Mouse (Mus musculus) CD4-positive, CD25-positive, alpha-beta regulatory T cell, adult 4 months (primary cell): ENCODE measurements around the gene Uts2b. TPM values are rescaled to one million over a fixed set of nuclear protein-coding genes. Genes with fewer than 3 reads are reported as not detected.
A peak's percentile ranks its signal among the peaks of the same experiment; 100 is the strongest.
"Not testable (repeated sequence)": the region's sequence is repeated elsewhere in the genome, so short reads cannot be mapped to it uniquely, and the experiment has no call there.

Experiments
- ATAC-seq: one replicate; pipeline ENCODE4 v1.8.0; 2017
- polyA plus RNA-seq, 2 experiments: library from polyadenylated mRNA; unstranded; fragments of 100-300 nt; shearing (Covaris generic); gene quantifications; one replicate each; pipeline ENCODE4 v1.2.1; 2017

Uts2b gene
- polyA plus RNA-seq, 2 experiments from 2014 or later = not detected

GRCm38 (mm10) chr16:27375318-27375717 is 5.3 kb upstream of the Uts2b start:
- no peak for ATAC-seq

- ATAC-seq = no peak
Measured at GRCm38 (mm10) chr16:27374139-27374538, 4.1 kb upstream of the Uts2b start.

GRCm38 (mm10) chr16:27370700-27371099 is 661 bp upstream of the Uts2b start:
- no peak for ATAC-seq

- no peak for ATAC-seq
Measured at GRCm38 (mm10) chr16:27360059-27360458, 10.0 kb downstream of the Uts2b start.

- peak; percentile 60 for ATAC-seq
Measured at GRCm38 (mm10) chr16:27354464-27354863, 15.6 kb downstream of the Uts2b start.

GRCm38 (mm10) chr16:27349878-27350532 is 20.0 kb downstream of the Uts2b start:
- no peak for ATAC-seq

GRCm38 (mm10) chr16:27349235-27349634 is 20.8 kb downstream of the Uts2b start:
- peak; percentile 99 for ATAC-seq

- no peak for ATAC-seq
Measured at GRCm38 (mm10) chr16:27348359-27348758, 21.7 kb downstream of the Uts2b start.

GRCm38 (mm10) chr16:27347521-27347920 is 22.5 kb downstream of the Uts2b start:
- ATAC-seq = no peak

- ATAC-seq = no peak
Measured at GRCm38 (mm10) chr16:27326463-27326862, 43.6 kb downstream of the Uts2b start.

- ATAC-seq = no peak
Measured at GRCm38 (mm10) chr16:27322047-27322446, 48.0 kb downstream of the Uts2b start.

- ATAC-seq = no peak
Measured at GRCm38 (mm10) chr16:27319099-27319498, 50.9 kb downstream of the Uts2b start.

- ATAC-seq = not testable (repeated sequence)
Measured at GRCm38 (mm10) chr16:27307189-27307588, 62.9 kb downstream of the Uts2b start, which contains the start of gene Ostn. Gene Ostn, plus strand, starts transcription at chr16:27307489.

Other genes with a start within 250 kb of the Uts2b start
- gene Ostn, start 62.8 kb downstream of the Uts2b start, polyA plus RNA-seq = not detected
- gene Ccdc50, start 18.6 kb upstream of the Uts2b start, polyA plus RNA-seq = 10 to 100 TPM; 24.0 to 26.9 TPM